Mouse (Mus musculus) thymus, postnatal 14 days (tissue): Measurements from ENCODE around the gene Ppp1ca.

Experiments
- DNase-seq: peaks from one replicate; pipeline ENCODE4 v3.0.0; 2021

Gene Ppp1ca

GRCm38 (mm10) chr19:4187303-4187702, 4.6 kb upstream of the Ppp1ca start:
- DNase-seq, result no peak

GRCm38 (mm10) chr19:4189051-4189620, 2.7 kb upstream of the Ppp1ca start:
- peak; percentile 61 for DNase-seq

- DNase-seq, result peak; percentile 94
Observed at GRCm38 (mm10) chr19:4190831-4191334, 982 bp upstream of the Ppp1ca start, which contains the start of gene Tbc1d10c. Tbc1d10c (minus strand) TSS chr19:4191284.

GRCm38 (mm10) chr19:4192251-4192985, 553 bp downstream of the Ppp1ca start:
- DNase-seq, result no peak

- DNase-seq, result no peak
Observed at GRCm38 (mm10) chr19:4193129-4193528, 1.3 kb downstream of the Ppp1ca start.

- no peak for DNase-seq
Observed at GRCm38 (mm10) chr19:4194021-4194724, 2.3 kb downstream of the Ppp1ca start.

GRCm38 (mm10) chr19:4194776-4195650, 3.1 kb downstream of the Ppp1ca start:
- DNase-seq, result no peak

GRCm38 (mm10) chr19:4196048-4196447, 4.2 kb downstream of the Ppp1ca start:
- DNase-seq, result no peak

GRCm38 (mm10) chr19:4196548-4196947, 4.7 kb downstream of the Ppp1ca start:
- DNase-seq, result no peak

- DNase-seq, result no peak
Observed at GRCm38 (mm10) chr19:4197180-4197579, 5.3 kb downstream of the Ppp1ca start.

GRCm38 (mm10) chr19:4201291-4201909, 9.5 kb downstream of the Ppp1ca start, which contains the start of gene Rad9a:
Rad9a (minus strand) TSS chr19:4201662.
- peak; percentile 97 for DNase-seq

- peak; percentile 33 for DNase-seq
Observed at GRCm38 (mm10) chr19:4202149-4202548, 10.3 kb downstream of the Ppp1ca start.

- peak; percentile 59 for DNase-seq
Observed at GRCm38 (mm10) chr19:4203148-4203547, 11.3 kb downstream of the Ppp1ca start.

GRCm38 (mm10) chr19:4203604-4204326, 11.9 kb downstream of the Ppp1ca start:
- DNase-seq, result peak; percentile 61

- DNase-seq, result no peak
Observed at GRCm38 (mm10) chr19:4204889-4205288, 13.0 kb downstream of the Ppp1ca start.

- peak; percentile 60 for DNase-seq
Observed at GRCm38 (mm10) chr19:4206971-4207370, 15.1 kb downstream of the Ppp1ca start.

GRCm38 (mm10) chr19:4208563-4208962, 16.7 kb downstream of the Ppp1ca start:
- no peak for DNase-seq

- DNase-seq, result no peak
Observed at GRCm38 (mm10) chr19:4211891-4212588, 20.2 kb downstream of the Ppp1ca start.

GRCm38 (mm10) chr19:4213524-4213974, 21.7 kb downstream of the Ppp1ca start:
- DNase-seq, result no peak

- DNase-seq, result peak; percentile 71
Observed at GRCm38 (mm10) chr19:4214071-4214770, 22.4 kb downstream of the Ppp1ca start, which contains the start of the genes Clcf1 and AC109138.7. Clcf1 (plus strand) TSS chr19:4214238. AC109138.7 (plus strand) TSS chr19:4214357.
